Mouse (Mus musculus): Measurements from ENCODE around the gene Trim26.

Gene Trim26

GRCm38 (mm10) chr17:36903651-36904050 is 66.7 kb downstream of the Trim26 start:
- no peak for DNase-seq

DNA sequence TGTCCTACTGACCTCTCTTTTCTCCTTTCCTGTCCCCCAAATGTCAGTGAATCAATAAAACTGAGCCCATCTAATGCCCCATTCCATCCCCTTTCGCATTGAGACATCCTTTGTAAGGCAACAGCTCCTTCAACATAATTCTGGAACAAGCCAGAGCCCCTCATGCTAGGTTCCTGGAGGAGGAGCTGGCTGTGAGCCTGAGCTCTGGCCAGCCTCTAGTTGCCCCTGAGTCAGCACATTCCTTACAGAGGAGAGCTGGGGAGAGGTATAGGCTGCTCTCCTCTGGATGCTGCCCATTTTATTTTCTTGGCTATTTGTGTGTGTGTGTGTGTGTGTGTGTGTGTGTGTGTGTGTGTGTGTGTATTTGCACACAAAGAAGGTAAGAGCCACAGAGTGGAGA is 71.3 kb downstream of the Trim26 start:
- DNase-seq, result no peak
